Mouse (Mus musculus): ENCODE measurements at regions not wholly inside any gene's neighbourhood (a gene's known extent, or its start where the extent isn't known, plus 50 kb on each side); places are given as distances from the start of the nearest gene placed in this dataset.
A peak's percentile ranks its signal among the peaks of the same experiment; 100 is the strongest.

GRCm38 (mm10) chr14:72148886-72149285 is 342.8 kb downstream of the Gm9195 start:
- Histone ChIP-seq H3K27me3 (no peaks in the 10 kb centered on the region), H3K36me3 (ENCODE audit: poor library complexity, severe bottlenecking) (no peaks in the 10 kb centered on the region), H3K9ac (no peak overlapping the region), H3K9me3 (replicated peaks) (no peaks in the 10 kb centered on the region), H3K27ac (no peak overlapping the region; the same call in 1 of the 2 replicates), H3K4me1 (peaks cover 15% of the 10 kb centered on the region), H3K4me2 (no peak overlapping the region), H3K4me3 (no peak overlapping the region)
- WGBS, result 71% methylated on average over 1 of the region's 1 CpGs
- ATAC-seq, result no peak

DNA sequence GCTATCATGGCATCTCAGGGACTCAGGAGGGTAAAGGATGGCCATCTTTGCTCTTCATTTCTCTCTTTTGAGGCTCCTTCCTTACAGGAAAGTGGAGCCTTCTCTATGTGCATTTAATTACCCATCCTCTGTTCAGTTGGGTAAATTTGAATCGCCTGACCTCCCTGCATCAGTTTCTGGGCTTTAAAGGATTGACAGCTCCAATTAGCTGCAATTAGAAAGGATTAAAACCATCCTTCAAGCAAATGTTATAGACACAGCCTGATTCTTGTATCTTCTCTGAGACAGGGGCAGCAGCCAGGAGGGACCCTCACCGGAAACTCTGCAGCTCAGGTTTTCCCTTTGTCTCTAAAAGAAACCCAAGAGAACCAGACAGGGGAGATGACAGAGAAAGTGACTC is 345.3 kb downstream of the Gm9195 start:
- WGBS, result 5% methylated on average over 2 of the region's 2 CpGs
- Histone ChIP-seq H3K9ac (no peak overlapping the region), H3K27ac (no peak overlapping the region), H3K36me3 (ENCODE audit: poor library complexity, severe bottlenecking) (no peaks in the 10 kb centered on the region), H3K4me1 (peaks cover 25% of the 10 kb centered on the region), H3K4me3 (no peak overlapping the region), H3K9me3 (replicated peaks) (no peaks in the 10 kb centered on the region), H3K4me2 (no peak overlapping the region), H3K27me3 (no peaks in the 10 kb centered on the region)
- ATAC-seq, result no peak

DNA sequence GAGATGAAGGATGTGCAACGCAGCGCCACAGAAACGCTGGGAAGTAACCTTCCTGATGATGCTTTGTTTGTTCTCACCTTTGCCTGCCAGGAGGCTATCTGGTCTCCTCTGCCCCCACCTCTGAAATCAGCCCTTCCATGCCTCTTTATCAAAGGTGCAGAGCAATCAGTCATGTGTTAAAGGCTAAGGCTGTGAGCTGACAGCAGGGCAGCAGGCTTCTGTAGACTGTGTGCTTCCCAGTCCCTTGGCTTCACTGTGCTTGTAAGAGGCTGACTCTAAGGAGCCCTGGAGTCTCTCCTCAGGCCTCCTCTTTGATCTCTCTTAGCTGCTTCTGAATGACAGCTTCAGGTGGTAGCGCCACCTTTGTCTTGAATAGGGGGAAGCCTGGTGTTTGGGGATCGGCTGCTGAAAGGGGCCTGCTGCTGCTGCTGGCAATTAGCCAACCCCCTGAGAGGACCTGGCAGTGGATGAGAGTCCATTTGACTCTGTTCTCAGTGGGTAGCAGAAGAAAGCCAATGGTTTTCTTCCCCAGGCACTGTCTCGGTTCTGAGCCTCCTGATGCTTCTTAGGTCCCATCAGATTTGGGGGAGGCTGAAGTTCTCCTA is 348.7 kb downstream of the Gm9195 start:
- H3K9ac ChIP-seq, result no peak overlapping the region
- no peak overlapping the region for H3K4me3 ChIP-seq
- no peaks in the 10 kb centered on the region for H3K27me3 ChIP-seq
- H3K4me1 ChIP-seq, result peaks cover 18% of the 10 kb centered on the region
- 13% methylated on average over 6 of the region's 6 CpGs for WGBS
- 0 out of 2 replicates have a peak overlapping the region, but pooled peaks have one; percentile 6 for H3K27ac ChIP-seq
- no peaks in the 10 kb centered on the region for H3K9me3 ChIP-seq (replicated peaks)
- peak; percentile 73; the same call in 1 of the 2 replicates for ATAC-seq
- H3K36me3 ChIP-seq (ENCODE audit: poor library complexity, severe bottlenecking), result no peaks in the 10 kb centered on the region
- no peak overlapping the region for H3K4me2 ChIP-seq

DNA sequence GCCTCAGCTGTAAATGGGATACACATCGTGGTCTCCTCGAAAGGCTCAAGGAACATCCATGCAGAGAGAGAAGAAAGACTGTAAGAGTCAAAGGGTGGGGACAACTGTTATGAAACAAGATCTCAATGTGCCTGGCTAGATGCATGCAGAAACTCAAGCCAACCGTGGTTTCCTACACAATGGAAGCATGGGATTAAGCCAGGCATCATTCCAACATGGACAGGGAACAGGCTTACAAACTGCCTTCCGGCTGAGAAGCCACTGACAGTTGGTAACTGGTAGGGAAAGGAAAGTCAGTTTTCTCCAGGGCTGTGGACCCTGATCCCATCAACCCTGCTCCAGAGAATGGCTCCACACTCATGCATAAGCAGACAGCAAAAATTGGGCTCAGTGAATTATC is 350.5 kb downstream of the Gm9195 start:
- no peaks in the 10 kb centered on the region for H3K9me3 ChIP-seq (replicated peaks)
- 38% methylated on average over 4 of the region's 4 CpGs for WGBS
- H3K4me2 ChIP-seq, result no peak overlapping the region
- H3K4me3 ChIP-seq, result no peak overlapping the region
- no peaks in the 10 kb centered on the region for H3K36me3 ChIP-seq (ENCODE audit: poor library complexity, severe bottlenecking)
- H3K27me3 ChIP-seq, result no peaks in the 10 kb centered on the region
- peaks cover 11% of the 10 kb centered on the region for H3K4me1 ChIP-seq
- ATAC-seq, result no peak
- H3K9ac ChIP-seq, result no peak overlapping the region
- H3K27ac ChIP-seq, result no peak overlapping the region

DNA sequence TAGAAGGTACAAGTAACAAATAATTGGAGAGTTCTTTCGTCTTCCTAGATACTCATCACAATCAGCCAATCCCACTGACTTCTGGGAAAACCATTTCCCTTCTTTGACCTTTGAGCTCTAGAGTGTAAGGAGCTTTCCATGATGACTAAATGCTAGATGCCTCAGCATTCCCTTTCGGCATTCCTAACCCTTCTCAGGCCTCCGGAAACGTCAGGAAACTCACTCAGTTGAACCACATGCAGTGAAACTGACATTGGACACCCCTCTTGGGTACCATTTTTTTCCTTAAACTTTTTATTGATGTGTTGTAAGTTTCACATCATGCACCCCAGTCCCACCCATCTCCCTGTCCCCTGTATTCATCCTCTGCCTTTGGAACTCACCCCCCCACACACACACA is 361.5 kb downstream of the Gm9195 start:
- Histone ChIP-seq H3K36me3 (ENCODE audit: poor library complexity, severe bottlenecking) (no peaks in the 10 kb centered on the region), H3K4me2 (no peak overlapping the region), H3K4me1 (no peaks in the 10 kb centered on the region), H3K9ac (no peak overlapping the region), H3K27ac (no peak overlapping the region), H3K4me3 (no peak overlapping the region), H3K27me3 (no peaks in the 10 kb centered on the region), H3K9me3 (replicated peaks) (no peaks in the 10 kb centered on the region)
- ATAC-seq, result no peak
- 88% methylated on average over 4 of the region's 4 CpGs for WGBS

DNA sequence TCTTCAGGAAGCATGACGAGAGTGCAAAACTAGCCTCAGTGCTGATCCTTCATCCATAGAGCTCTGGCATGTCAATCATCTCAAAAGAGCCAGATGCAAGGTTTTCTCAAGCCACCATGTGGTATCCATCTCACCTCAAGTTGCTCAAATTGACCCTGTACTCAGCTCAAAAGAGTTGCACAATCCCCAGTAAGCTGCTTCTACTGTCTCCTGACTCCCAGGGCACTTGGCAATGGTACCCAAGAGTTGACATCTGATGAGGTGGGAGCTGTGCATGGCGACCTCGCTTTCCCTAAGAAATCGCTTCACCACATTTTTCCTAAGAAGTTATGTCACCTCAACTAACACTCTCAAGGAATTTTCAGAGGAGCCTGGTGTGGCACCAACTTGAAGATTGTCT is 369.9 kb downstream of the Gm9195 start:
- Histone ChIP-seq H3K4me1 (peaks cover 4% of the 10 kb centered on the region; the same call in 1 of the 2 replicates), H3K9ac (no peak overlapping the region), H3K4me3 (no peak overlapping the region), H3K36me3 (ENCODE audit: poor library complexity, severe bottlenecking) (no peaks in the 10 kb centered on the region), H3K9me3 (replicated peaks) (no peaks in the 10 kb centered on the region), H3K27me3 (no peaks in the 10 kb centered on the region), H3K27ac (no peak overlapping the region), H3K4me2 (no peak overlapping the region)
- 90% methylated on average over 4 of the region's 4 CpGs for WGBS
- ATAC-seq, result no peak

DNA sequence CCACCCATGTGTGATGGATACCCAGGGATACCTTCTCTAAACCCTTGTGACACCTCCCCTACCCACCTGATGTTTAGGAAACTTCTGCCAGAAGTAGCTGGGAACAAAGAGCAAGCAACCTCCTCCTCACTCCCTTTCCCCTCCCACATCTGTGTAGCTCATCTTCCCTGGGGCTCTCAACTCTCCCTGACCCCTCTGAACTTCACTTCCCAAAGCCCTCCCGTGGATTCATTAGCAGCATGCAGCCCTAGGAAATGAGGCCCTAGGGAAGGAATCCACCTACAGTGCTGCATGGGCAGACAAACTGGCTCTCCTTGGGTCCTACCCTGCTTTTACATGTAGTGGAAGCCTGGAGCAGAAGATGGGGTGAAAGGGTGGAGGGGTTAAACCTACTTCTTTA is 370.6 kb downstream of the Gm9195 start:
- no peak for ATAC-seq
- Histone ChIP-seq H3K4me1 (peaks cover 6% of the 10 kb centered on the region; the same call in 1 of the 2 replicates), H3K27me3 (no peaks in the 10 kb centered on the region), H3K9me3 (replicated peaks) (no peaks in the 10 kb centered on the region), H3K36me3 (ENCODE audit: poor library complexity, severe bottlenecking) (no peaks in the 10 kb centered on the region), H3K4me2 (no peak overlapping the region), H3K27ac (no peak overlapping the region), H3K9ac (no peak overlapping the region), H3K4me3 (no peak overlapping the region)
- 21% methylated on average over 1 of the region's 1 CpGs for WGBS

- H3K9me3 ChIP-seq (replicated peaks), result no peaks in the 10 kb centered on the region
- H3K27ac ChIP-seq, result no peak overlapping the region
- H3K4me3 ChIP-seq, result no peak overlapping the region
- H3K36me3 ChIP-seq (ENCODE audit: poor library complexity, severe bottlenecking), result no peaks in the 10 kb centered on the region
- peaks cover 6% of the 10 kb centered on the region; the same call in 1 of the 2 replicates for H3K4me1 ChIP-seq
- H3K27me3 ChIP-seq, result no peaks in the 10 kb centered on the region
- no peak overlapping the region for H3K4me2 ChIP-seq
- no peak overlapping the region for H3K9ac ChIP-seq
- 0 out of 2 replicates have a peak, but pooled peaks have one; percentile 41 for ATAC-seq
- WGBS, result 44% methylated on average over 4 of the region's 4 CpGs
Observed at GRCm38 (mm10) chr14:72116842-72117241, 374.8 kb downstream of the Gm9195 start.

DNA sequence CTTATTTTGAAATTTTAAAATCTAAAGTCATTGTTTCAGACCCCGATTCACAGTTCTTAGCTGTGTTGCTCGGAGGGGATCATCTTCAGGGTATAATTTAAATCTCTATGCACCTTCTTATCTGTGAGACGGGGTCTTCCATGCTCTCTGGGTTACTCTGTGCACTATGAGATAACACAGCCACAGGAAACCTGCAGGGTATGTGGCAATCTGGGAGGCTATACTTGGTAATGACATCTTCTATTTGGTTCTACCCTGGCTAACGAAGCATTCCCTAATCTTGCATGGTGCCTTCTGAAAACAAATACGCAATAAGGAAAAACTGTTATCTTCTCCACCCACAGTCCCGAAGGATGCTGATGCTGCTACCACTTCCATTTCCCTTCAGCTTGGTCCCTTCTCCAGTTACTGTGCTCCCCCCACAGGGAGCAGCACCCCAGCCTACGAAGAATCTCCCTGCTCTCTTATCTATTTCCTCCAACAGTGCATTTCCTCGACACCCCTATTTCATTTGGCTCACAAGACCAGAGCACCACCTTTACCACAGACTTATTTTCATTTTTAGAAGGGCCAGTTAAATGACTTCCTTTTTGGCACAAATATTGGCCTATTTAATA is 378.2 kb downstream of the Gm9195 start:
- Histone ChIP-seq H3K4me3 (no peak overlapping the region), H3K27me3 (no peaks in the 10 kb centered on the region), H3K9me3 (replicated peaks) (no peaks in the 10 kb centered on the region), H3K4me1 (peaks cover 6% of the 10 kb centered on the region; the same call in 1 of the 2 replicates), H3K9ac (no peak overlapping the region), H3K4me2 (no peak overlapping the region), H3K27ac (no peak overlapping the region), H3K36me3 (ENCODE audit: poor library complexity, severe bottlenecking) (no peaks in the 10 kb centered on the region)
- ATAC-seq, result no peak
- 85% methylated on average over 8 of the region's 8 CpGs for WGBS

DNA sequence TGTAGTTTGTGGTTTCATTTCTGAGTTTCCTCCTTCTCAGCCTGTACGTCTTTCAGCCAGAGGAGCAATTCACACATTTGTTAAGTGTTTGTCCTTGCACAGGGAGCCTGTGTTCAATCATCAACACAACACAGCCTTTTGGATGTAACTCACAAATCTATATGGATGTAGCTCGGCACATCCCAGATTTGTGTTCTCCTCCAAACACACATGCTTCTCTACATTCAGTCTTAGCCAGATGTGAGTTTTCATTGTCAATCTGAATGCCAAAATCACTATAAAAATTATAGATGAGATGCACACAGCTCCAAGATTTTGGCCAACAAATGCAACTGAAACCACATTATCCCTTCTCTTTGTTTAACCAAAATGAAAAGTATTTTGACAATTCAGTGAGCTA is 380.9 kb downstream of the Gm9195 start:
- Histone ChIP-seq H3K4me1 (no peaks in the 10 kb centered on the region), H3K4me2 (no peak overlapping the region), H3K9ac (no peak overlapping the region), H3K27ac (no peak overlapping the region), H3K36me3 (ENCODE audit: poor library complexity, severe bottlenecking) (no peaks in the 10 kb centered on the region), H3K9me3 (replicated peaks) (no peaks in the 10 kb centered on the region), H3K4me3 (no peak overlapping the region), H3K27me3 (no peaks in the 10 kb centered on the region)
- no peak for ATAC-seq
- WGBS, result 87% methylated on average over 2 of the region's 2 CpGs

DNA sequence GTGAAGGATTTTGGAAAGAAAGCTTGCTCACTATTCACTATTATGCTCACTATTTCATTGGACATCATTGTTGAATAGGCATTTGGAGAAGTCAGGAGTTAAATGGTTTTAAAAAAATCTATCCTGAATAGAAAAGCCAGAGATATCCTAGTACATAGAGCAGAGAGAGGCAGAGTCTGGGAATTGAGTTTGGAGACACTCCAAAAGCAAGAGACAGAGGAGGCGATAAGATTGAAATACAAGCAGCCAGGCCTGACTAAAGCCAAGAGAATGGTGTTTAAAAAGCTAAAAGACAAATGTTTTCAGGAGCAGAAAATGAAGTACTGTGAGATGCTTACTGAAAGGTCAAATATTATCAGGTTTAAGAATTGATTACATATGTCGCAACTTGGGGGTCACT is 400.1 kb downstream of the Gm9195 start:
- 95% methylated on average over 2 of the region's 2 CpGs for WGBS
- H3K4me1 ChIP-seq, result no peaks in the 10 kb centered on the region
- no peaks in the 10 kb centered on the region for H3K9me3 ChIP-seq (replicated peaks)
- H3K27me3 ChIP-seq, result no peaks in the 10 kb centered on the region
- H3K4me3 ChIP-seq, result no peak overlapping the region
- H3K36me3 ChIP-seq (ENCODE audit: poor library complexity, severe bottlenecking), result no peaks in the 10 kb centered on the region
- H3K4me2 ChIP-seq, result no peak overlapping the region
- ATAC-seq, result no peak
- H3K27ac ChIP-seq, result no peak overlapping the region
- H3K9ac ChIP-seq, result no peak overlapping the region

GRCm38 (mm10) chr14:72081473-72081872 is 410.2 kb downstream of the Gm9195 start:
- Histone ChIP-seq H3K9ac (no peak overlapping the region), H3K4me2 (no peak overlapping the region), H3K4me1 (no peaks in the 10 kb centered on the region), H3K27ac (no peak overlapping the region), H3K4me3 (no peak overlapping the region), H3K9me3 (replicated peaks) (no peaks in the 10 kb centered on the region), H3K36me3 (ENCODE audit: poor library complexity, severe bottlenecking) (no peaks in the 10 kb centered on the region), H3K27me3 (no peaks in the 10 kb centered on the region)
- no peak for ATAC-seq
- 84% methylated on average over 3 of the region's 3 CpGs for WGBS
